Mouse (Mus musculus): ENCODE measurements at regions not wholly inside any gene's neighbourhood (a gene's known extent, or its start where the extent isn't known, plus 50 kb on each side); places are given as distances from the start of the nearest gene placed in this dataset.

DNA sequence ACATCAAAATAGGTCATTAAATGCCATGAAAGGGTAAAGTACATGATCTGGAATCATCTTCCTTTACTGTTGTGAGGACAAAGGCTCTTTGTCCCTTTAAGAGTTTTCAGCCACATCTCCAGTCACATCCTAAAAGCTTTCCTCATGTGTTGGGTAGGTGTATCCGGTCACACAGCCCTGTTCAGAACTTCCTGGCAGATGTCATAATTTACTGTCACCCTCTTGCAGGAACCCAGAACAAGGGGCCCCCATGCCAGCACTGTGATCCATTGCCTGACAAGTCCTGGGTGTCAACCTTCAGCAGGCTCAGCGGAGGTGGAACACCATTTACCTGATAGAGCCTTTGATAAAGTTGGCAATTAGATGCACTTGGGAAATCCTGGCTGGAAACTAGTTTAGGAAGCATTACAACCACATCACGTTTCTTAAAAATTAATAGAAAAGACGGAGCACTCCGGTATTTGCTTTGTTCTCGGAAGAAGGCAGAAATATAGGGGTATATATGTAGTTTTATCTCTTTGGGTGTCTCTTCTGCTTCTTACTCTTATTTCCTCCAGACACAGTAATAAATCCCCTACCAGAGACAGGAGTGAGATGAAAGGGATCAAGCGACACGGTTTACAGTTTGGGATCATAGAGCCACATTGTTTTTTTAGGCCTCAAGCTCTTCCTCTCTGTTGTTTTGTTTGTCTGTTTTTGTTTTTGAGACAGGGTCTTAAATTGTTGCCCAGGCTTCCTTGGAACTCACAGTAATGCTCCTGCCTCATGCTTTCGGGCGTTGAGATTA lies 527.0 kb upstream of the Jag1 start:
- H3K9ac ChIP-seq (replicated peaks) = no peak overlapping the region
- no peaks in the 10 kb centered on the region for H3K27me3 ChIP-seq
- WGBS = 38% methylated on average over 10 of the region's 10 CpGs
- no peak overlapping the region for H3K27ac ChIP-seq
- H3K36me3 ChIP-seq = no peaks in the 10 kb centered on the region
- H3K4me1 ChIP-seq (replicated peaks) = no peaks in the 10 kb centered on the region
- H3K4me3 ChIP-seq (replicated peaks) = no peak overlapping the region
- ATAC-seq (ENCODE audit: insufficient number of reproducible peaks, insufficient read depth, low FRiP score, low TSS enrichment, low read depth) = no peak
- no peak overlapping the region for H3K4me2 ChIP-seq
- no peaks in the 10 kb centered on the region for H3K9me3 ChIP-seq

DNA sequence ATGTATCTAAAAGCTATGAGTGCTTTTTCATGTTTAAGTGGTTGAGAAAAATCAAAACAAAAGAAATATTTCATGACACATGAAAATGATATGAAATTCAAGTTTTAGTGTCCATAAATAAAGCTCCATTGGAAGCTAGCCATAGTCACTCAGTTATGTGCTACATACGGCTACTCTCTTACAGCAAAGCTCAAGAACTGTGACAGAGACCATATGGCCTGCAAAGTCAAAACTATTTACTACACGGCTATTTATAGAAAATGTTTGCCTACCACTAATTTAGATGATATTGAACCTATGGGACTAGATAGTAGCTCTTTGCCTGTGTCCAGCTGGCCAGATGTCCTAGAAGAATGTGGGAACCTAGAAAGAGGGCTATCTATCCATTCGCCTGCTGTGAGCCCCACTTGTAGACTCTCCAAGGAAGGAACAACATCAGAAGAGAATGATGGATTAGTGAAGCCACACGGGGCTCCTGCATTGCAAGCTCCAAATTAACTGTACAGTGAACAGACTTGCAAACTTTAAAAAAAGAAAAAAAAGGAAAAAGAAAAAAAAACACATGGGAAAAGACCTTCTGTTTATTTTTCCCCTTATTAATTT lies 518.7 kb upstream of the Jag1 start:
- Histone ChIP-seq H3K4me2 (no peak overlapping the region), H3K9ac (replicated peaks) (no peak overlapping the region), H3K27me3 (no peaks in the 10 kb centered on the region), H3K36me3 (no peaks in the 10 kb centered on the region), H3K27ac (no peak overlapping the region), H3K9me3 (no peaks in the 10 kb centered on the region), H3K4me1 (replicated peaks) (peaks cover 3% of the 10 kb centered on the region; the same call in 1 of the 2 replicates), H3K4me3 (replicated peaks) (no peak overlapping the region)
- ATAC-seq (ENCODE audit: insufficient number of reproducible peaks, insufficient read depth, low FRiP score, low TSS enrichment, low read depth) = no peak
- WGBS = 54% methylated on average over 4 of the region's 4 CpGs

DNA sequence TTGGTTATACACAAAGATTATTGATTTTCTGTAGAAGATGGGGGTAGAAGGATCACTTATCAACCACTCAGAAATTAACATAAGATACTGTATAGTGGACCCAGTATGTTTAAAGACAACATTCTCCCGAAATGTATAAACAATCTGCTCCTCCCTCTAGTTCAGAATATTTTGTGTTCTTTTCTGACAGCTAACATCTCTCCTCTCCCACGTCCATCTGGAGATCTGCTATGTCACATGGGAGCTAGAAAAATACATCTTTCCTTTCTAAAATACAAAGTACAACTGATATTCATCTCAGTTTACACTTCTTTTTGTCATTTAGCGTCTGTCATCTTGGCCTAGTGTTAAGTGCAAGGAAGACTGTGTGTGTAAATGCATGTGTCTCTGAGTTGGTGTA lies 500.2 kb upstream of the Jag1 start:
- Histone ChIP-seq H3K27ac (no peak overlapping the region), H3K27me3 (no peaks in the 10 kb centered on the region), H3K4me1 (replicated peaks) (no peaks in the 10 kb centered on the region), H3K4me3 (replicated peaks) (no peak overlapping the region), H3K36me3 (no peaks in the 10 kb centered on the region), H3K4me2 (no peak overlapping the region), H3K9ac (replicated peaks) (no peak overlapping the region), H3K9me3 (no peaks in the 10 kb centered on the region)
- no peak for ATAC-seq (ENCODE audit: insufficient number of reproducible peaks, insufficient read depth, low FRiP score, low TSS enrichment, low read depth)
- WGBS = 84% methylated on average over 3 of the region's 3 CpGs

DNA sequence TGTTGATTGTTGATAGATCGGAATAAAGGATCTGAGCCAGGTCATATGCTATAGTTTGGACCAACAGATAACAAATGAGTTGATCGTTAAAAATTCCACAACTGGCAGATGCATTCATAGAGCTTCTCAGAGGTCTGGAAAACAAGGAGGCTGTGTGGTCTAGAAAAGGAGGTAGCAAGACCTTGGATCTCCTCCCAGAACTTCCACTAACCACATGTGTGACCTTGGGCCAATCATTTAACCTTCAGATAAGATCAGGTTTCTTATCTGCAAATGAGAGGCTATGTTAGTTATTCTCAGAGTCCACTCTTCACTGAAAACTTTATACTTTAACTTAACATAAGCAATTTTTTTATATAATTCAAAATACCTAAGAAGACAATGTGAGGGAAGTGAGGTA lies 497.3 kb upstream of the Jag1 start:
- Histone ChIP-seq H3K4me2 (no peak overlapping the region), H3K4me3 (replicated peaks) (no peak overlapping the region), H3K4me1 (replicated peaks) (no peaks in the 10 kb centered on the region), H3K36me3 (no peaks in the 10 kb centered on the region), H3K9me3 (no peaks in the 10 kb centered on the region), H3K9ac (replicated peaks) (no peak overlapping the region), H3K27ac (no peak overlapping the region), H3K27me3 (no peaks in the 10 kb centered on the region)
- ATAC-seq (ENCODE audit: insufficient number of reproducible peaks, insufficient read depth, low FRiP score, low TSS enrichment, low read depth) = no peak
- 95% methylated on average over 2 of the region's 2 CpGs for WGBS

DNA sequence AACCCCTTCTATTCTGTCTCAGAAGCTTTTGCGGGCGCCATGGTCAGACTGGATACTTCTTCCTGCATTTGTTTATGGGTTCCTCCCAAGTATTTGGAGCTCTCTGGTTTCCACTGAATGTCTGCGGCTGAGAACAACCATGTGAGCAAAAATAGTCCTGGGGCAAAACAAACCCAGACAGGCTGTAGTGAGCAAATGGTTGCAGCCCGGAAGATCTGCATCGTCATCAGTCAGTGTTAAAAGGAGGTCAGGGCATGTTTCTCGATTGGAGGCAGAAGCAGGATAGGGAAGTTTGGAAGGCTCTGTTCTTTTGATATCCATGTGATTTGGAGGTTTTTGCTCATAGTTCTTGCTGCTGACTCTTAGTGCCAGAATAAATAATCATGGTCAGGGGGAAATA lies 492.1 kb upstream of the Jag1 start:
- no peak for ATAC-seq (ENCODE audit: insufficient number of reproducible peaks, insufficient read depth, low FRiP score, low TSS enrichment, low read depth)
- no peak overlapping the region for H3K9ac ChIP-seq (replicated peaks)
- WGBS = 63% methylated on average over 6 of the region's 6 CpGs

DNA sequence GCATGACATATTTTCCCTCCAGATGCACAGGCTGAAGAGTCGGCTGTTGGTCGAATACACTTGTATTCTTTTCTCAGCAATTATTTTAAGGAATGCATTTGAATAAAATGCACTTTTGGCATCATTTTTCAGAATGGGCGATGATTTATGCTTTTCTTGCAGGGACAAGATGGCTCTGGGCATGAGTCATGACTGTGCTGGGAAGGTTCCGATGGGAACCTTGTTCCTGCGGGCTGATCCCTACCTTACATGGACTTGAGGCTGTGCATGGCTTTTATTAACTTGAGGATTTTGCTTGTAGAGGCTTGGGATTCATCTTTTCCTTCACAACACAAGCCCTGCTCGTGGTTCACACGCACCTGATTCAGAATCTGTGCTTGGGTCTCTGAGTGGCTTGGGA lies 481.7 kb upstream of the Jag1 start:
- ATAC-seq (ENCODE audit: insufficient number of reproducible peaks, insufficient read depth, low FRiP score, low TSS enrichment, low read depth) = no peak
- 79% methylated on average over 7 of the region's 7 CpGs for WGBS
- Histone ChIP-seq H3K36me3 (no peaks in the 10 kb centered on the region), H3K27ac (no peak overlapping the region), H3K4me3 (replicated peaks) (no peak overlapping the region), H3K4me1 (replicated peaks) (no peaks in the 10 kb centered on the region), H3K9me3 (no peaks in the 10 kb centered on the region), H3K9ac (replicated peaks) (no peak overlapping the region), H3K27me3 (no peaks in the 10 kb centered on the region), H3K4me2 (no peak overlapping the region)

More for the DNA sequence above, 492.1 kb upstream of the Jag1 start:
- no peaks in the 10 kb centered on the region for H3K9me3 ChIP-seq
- H3K4me2 ChIP-seq = no peak overlapping the region
- H3K4me1 ChIP-seq (replicated peaks) = no peaks in the 10 kb centered on the region
- H3K4me3 ChIP-seq (replicated peaks) = no peak overlapping the region
- no peaks in the 10 kb centered on the region for H3K27me3 ChIP-seq
- H3K36me3 ChIP-seq = no peaks in the 10 kb centered on the region
- H3K27ac ChIP-seq = no peak overlapping the region

DNA sequence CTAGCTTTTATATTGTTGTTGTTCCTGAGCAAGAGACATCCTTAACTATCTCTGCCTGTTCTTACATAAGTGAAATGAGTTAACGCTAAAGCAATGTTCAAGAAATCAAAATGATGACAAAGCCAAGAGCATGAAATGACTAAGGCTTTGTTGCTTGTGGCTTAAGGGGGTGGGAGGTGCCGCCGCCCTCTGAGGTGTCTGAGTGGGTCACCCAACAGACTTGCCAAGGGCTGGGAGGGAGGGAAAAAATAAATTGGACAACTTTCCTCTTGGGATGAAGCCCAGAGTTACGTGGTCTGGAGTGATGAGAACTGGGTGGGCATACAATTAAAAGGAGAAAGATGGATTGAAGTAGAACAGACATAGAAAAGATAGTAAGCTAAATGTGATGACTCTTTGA lies 478.1 kb upstream of the Jag1 start:
- no peak overlapping the region for H3K27ac ChIP-seq
- ATAC-seq (ENCODE audit: insufficient number of reproducible peaks, insufficient read depth, low FRiP score, low TSS enrichment, low read depth) = no peak
- no peaks in the 10 kb centered on the region for H3K36me3 ChIP-seq

DNA sequence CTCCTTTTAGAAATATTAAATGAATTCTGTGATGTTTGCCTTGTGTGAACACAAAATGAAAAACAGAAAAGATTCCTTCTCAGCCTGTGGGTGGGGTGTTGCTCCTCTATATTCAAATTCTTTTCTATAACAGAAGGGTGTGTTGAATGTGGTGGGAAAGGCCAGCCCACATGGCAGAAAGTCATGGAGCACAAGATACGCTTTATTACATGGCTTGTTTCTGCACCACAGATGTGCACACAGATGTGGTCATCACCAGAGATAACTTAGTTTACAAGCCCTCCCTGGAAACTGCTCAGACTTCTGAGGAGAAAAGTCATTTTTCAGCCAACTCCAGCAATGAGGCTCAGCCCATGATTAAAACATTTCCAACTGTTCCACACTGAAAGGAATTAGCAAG lies 475.1 kb upstream of the Jag1 start:
- H3K4me2 ChIP-seq = no peak overlapping the region
- H3K9me3 ChIP-seq = no peaks in the 10 kb centered on the region
- no peak overlapping the region for H3K27ac ChIP-seq
- no peaks in the 10 kb centered on the region for H3K36me3 ChIP-seq
- no peak overlapping the region for H3K4me3 ChIP-seq (replicated peaks)
- H3K27me3 ChIP-seq = no peaks in the 10 kb centered on the region
- WGBS = 78% methylated on average over 1 of the region's 1 CpGs
- no peaks in the 10 kb centered on the region for H3K4me1 ChIP-seq (replicated peaks)
- ATAC-seq (ENCODE audit: insufficient number of reproducible peaks, insufficient read depth, low FRiP score, low TSS enrichment, low read depth) = no peak
- H3K9ac ChIP-seq (replicated peaks) = no peak overlapping the region

More for the DNA sequence above, 478.1 kb upstream of the Jag1 start:
- Histone ChIP-seq H3K4me2 (no peak overlapping the region), H3K27me3 (no peaks in the 10 kb centered on the region), H3K9me3 (no peaks in the 10 kb centered on the region), H3K9ac (replicated peaks) (no peak overlapping the region), H3K4me3 (replicated peaks) (no peak overlapping the region), H3K4me1 (replicated peaks) (no peaks in the 10 kb centered on the region)
- 89% methylated on average over 4 of the region's 4 CpGs for WGBS

DNA sequence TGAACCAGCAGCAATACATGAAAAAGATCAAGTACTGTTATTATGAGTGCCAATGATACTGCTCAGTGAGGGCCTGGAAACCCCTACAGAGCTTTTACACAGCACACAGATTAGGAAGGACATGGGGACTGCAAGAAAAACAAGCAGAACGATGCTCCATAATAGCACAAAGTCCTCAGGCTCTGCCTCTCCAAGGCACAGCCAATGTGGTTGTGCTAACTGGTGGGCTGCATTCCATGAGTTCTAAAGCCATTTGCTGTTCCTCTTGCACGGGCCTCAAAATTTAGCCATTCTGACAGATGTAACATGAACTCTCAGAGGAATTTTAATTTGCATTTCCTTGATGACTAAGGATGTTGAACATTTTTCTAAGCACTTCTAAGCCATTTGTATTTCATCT lies 465.0 kb upstream of the Jag1 start:
- H3K9me3 ChIP-seq = no peaks in the 10 kb centered on the region
- no peak overlapping the region for H3K9ac ChIP-seq (replicated peaks)
- no peak overlapping the region for H3K4me3 ChIP-seq (replicated peaks)
- no peaks in the 10 kb centered on the region for H3K4me1 ChIP-seq (replicated peaks)
- ATAC-seq (ENCODE audit: insufficient number of reproducible peaks, insufficient read depth, low FRiP score, low TSS enrichment, low read depth) = no peak
- no peak overlapping the region for H3K27ac ChIP-seq
- no peak overlapping the region for H3K4me2 ChIP-seq
- H3K27me3 ChIP-seq = no peaks in the 10 kb centered on the region
- no peaks in the 10 kb centered on the region for H3K36me3 ChIP-seq
- WGBS = 40% methylated on average over 2 of the region's 2 CpGs

DNA sequence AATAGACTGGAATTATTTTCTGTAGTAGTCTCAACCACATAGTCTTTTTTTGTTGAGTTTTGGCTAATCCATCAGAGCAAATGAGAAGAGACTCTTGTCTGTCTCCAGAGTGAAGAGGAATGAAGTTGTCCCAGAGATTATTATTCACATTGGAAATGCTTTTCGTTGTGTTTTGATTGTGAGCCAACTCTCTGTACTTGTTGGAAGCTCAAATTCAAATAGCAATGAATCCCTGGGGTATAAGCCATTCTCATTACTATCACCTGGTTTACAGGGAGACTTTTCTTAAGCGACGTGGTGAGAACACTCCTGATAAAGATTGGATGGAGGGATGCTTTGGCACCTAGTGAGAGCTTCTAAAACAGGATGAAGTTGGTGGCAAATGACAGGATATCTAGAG lies 459.3 kb upstream of the Jag1 start:
- 71% methylated on average over 3 of the region's 3 CpGs for WGBS
- Histone ChIP-seq H3K9ac (replicated peaks) (no peak overlapping the region), H3K9me3 (no peaks in the 10 kb centered on the region), H3K27me3 (no peaks in the 10 kb centered on the region), H3K4me2 (no peak overlapping the region), H3K27ac (no peak overlapping the region), H3K36me3 (no peaks in the 10 kb centered on the region), H3K4me3 (replicated peaks) (no peak overlapping the region), H3K4me1 (replicated peaks) (no peaks in the 10 kb centered on the region)
- no peak for ATAC-seq (ENCODE audit: insufficient number of reproducible peaks, insufficient read depth, low FRiP score, low TSS enrichment, low read depth)

DNA sequence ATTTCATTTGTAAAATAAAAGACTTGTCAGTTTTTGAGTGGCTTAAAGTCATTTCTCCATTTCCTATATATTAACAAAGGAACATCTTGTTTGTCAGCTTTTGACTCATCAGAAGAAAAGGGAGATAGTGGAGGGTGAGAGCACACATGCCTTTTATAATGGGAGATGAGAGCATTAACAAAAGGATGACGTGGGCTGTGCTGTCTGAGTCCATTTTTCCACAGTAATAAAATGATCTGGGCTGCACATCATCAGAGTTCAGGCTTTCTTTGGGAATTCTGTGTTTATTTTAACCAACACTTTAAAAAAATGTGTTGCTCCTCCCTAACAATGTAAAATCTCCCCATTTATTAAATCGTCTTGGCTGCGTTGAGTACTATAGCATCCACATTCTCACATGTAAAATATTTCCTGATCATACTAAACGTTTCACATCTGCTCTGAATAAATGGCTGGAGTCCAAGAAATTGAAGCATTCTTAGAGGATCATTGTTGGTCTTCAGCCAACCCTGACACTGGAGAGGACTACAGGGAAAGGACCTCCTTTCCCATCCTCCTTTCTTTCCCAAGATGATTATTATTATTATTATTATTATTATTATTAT lies 458.5 kb upstream of the Jag1 start:
- WGBS = 66% methylated on average over 4 of the region's 4 CpGs
- H3K9ac ChIP-seq (replicated peaks) = no peak overlapping the region
- H3K36me3 ChIP-seq = no peaks in the 10 kb centered on the region
- H3K9me3 ChIP-seq = no peaks in the 10 kb centered on the region
- H3K4me2 ChIP-seq = no peak overlapping the region
- ATAC-seq (ENCODE audit: insufficient number of reproducible peaks, insufficient read depth, low FRiP score, low TSS enrichment, low read depth) = no peak
- no peaks in the 10 kb centered on the region for H3K4me1 ChIP-seq (replicated peaks)
- no peak overlapping the region for H3K4me3 ChIP-seq (replicated peaks)
- no peak overlapping the region for H3K27ac ChIP-seq
- H3K27me3 ChIP-seq = no peaks in the 10 kb centered on the region
